Mouse (Mus musculus) liver, embryonic 15.5 days (tissue): ENCODE results near the gene Hcfc2. TPM values are rescaled to one million over a fixed set of nuclear protein-coding genes. Genes with fewer than 3 reads are reported as not detected.

Experiments used
- ATAC-seq: fragments of 200-750 bp; cut with Nextera tagmentation; 2 replicates; pipeline ENCODE4 v1.8.0; 2017; ENCODE audit warnings: moderate number of reproducible peaks, mild to moderate bottlenecking, moderate library complexity; ENCODE audit not compliant: insufficient read depth
- H3K27ac ChIP-seq: fragments of 300-500 bp; sonication (generic); replicated peaks from 2 replicates; pipeline ENCODE4 v1.5.1; 2015; ENCODE audit warnings: mild to moderate bottlenecking, inconsistent platforms
- H3K27me3 ChIP-seq: fragments of 300-500 bp; sonication (generic); 2 replicates; pipeline ENCODE4 v1.6.1; 2015; ENCODE audit warnings: mild to moderate bottlenecking, inconsistent platforms
- H3K36me3 ChIP-seq: fragments of 300-500 bp; sonication (generic); replicated peaks from 2 replicates; pipeline ENCODE4 v1.6.1; 2015; ENCODE audit warnings: moderate library complexity, mild to moderate bottlenecking, inconsistent platforms
- H3K4me1 ChIP-seq: fragments of 300-500 bp; sonication (generic); replicated peaks from 2 replicates; pipeline ENCODE4 v1.6.1; 2015; ENCODE audit warnings: inconsistent platforms
- H3K4me2 ChIP-seq: fragments of 300-500 bp; sonication (generic); 2 replicates; pipeline ENCODE4 v1.6.1; 2015; ENCODE audit warnings: moderate library complexity, mild to moderate bottlenecking, inconsistent platforms
- H3K4me3 ChIP-seq: fragments of 300-500 bp; sonication (generic); replicated peaks from 2 replicates; pipeline ENCODE4 v1.5.1; 2015; ENCODE audit warnings: mild to moderate bottlenecking, inconsistent platforms
- H3K9ac ChIP-seq: fragments of 300-500 bp; sonication (generic); 2 replicates; pipeline ENCODE4 v1.6.1; 2015; ENCODE audit warnings: moderate library complexity, mild to moderate bottlenecking, inconsistent platforms
- H3K9me3 ChIP-seq: fragments of 300-500 bp; sonication (generic); replicated peaks from 2 replicates; pipeline ENCODE4 v1.6.1; 2016; ENCODE audit warnings: inconsistent platforms
- WGBS: fragments of 180-500 bp; shearing (Covaris S2); methylation state at CpG from one replicate; pipeline ENCODE4 v1.1.7; 2015; ENCODE audit warnings: mixed read lengths; ENCODE audit not compliant: insufficient replicate concordance; 5-methylcytosine and 5-hydroxymethylcytosine counted together
- polyA plus RNA-seq: library from polyadenylated mRNA; unstranded; fragments of >200 nt; fragmentation: Nextera tagmentation; extraction: Ambion mirVana; gene quantifications from 2 replicates; pipeline ENCODE4 v1.2.1, GENCODE M21; 2015

Hcfc2 gene
- polyA plus RNA-seq, 1 experiment from 2014 or later, result 12.9 TPM

GRCm38 (mm10) chr10:82758368-82758767, 62.4 kb downstream of the Hcfc2 start:
- no peak overlapping the region for H3K4me2 ChIP-seq
- WGBS, result 72% methylated on average over 6 of the region's 6 CpGs
- peaks cover 80% of the 10 kb centered on the region for H3K36me3 ChIP-seq
- no peak for ATAC-seq
- H3K9ac ChIP-seq, result no peak overlapping the region
- peaks cover 56% of the 10 kb centered on the region for H3K4me1 ChIP-seq
- H3K27me3 ChIP-seq, result no peaks in the 10 kb centered on the region
- H3K27ac ChIP-seq, result peak overlapping the region; percentile 64
- no peak overlapping the region for H3K4me3 ChIP-seq
- H3K9me3 ChIP-seq, result no peaks in the 10 kb centered on the region

- peaks cover 75% of the 10 kb centered on the region for H3K36me3 ChIP-seq
- peak; percentile 8; the same call in 1 of the 2 replicates for ATAC-seq
- WGBS, result 89% methylated on average over 3 of the region's 3 CpGs
- H3K27ac ChIP-seq, result peak overlapping the region; percentile 64
- H3K4me1 ChIP-seq, result peaks cover 56% of the 10 kb centered on the region
- H3K9ac ChIP-seq, result no peak overlapping the region
- H3K4me3 ChIP-seq, result no peak overlapping the region
- no peaks in the 10 kb centered on the region for H3K27me3 ChIP-seq
- H3K9me3 ChIP-seq, result no peaks in the 10 kb centered on the region
- H3K4me2 ChIP-seq, result no peak overlapping the region
Observed at GRCm38 (mm10) chr10:82758878-82759277, 62.9 kb downstream of the Hcfc2 start.

- Histone ChIP-seq H3K9ac (no peak overlapping the region), H3K4me1 (peaks cover 63% of the 10 kb centered on the region), H3K9me3 (no peaks in the 10 kb centered on the region), H3K36me3 (peaks cover 67% of the 10 kb centered on the region), H3K4me3 (no peak overlapping the region), H3K27me3 (no peaks in the 10 kb centered on the region), H3K27ac (peak overlapping the region; percentile 61), H3K4me2 (0 out of 2 replicates have a peak overlapping the region, but pooled peaks have one; percentile 23)
- no peak for ATAC-seq
- WGBS, result 74% methylated on average over 5 of the region's 5 CpGs
Observed at GRCm38 (mm10) chr10:82759706-82760105, 63.7 kb downstream of the Hcfc2 start.

GRCm38 (mm10) chr10:82761037-82761811, 65.3 kb downstream of the Hcfc2 start:
- 80% methylated on average over 9 of the region's 9 CpGs for whole genome bisulfite sequencing
- Histone ChIP-seq H3K4me3 (peak overlapping the region; percentile 22; the same call in 1 of the 2 replicates), H3K4me2 (peak overlapping the region; percentile 49), H3K27me3 (no peaks in the 10 kb centered on the region), H3K4me1 (peaks cover 60% of the 10 kb centered on the region), H3K27ac (peak overlapping the region; percentile 61), H3K9me3 (no peaks in the 10 kb centered on the region), H3K9ac (peak overlapping the region; percentile 5; the same call in 1 of the 2 replicates), H3K36me3 (peaks cover 54% of the 10 kb centered on the region)
- ATAC-seq, result no peak

- no peaks in the 10 kb centered on the region for H3K27me3 ChIP-seq
- H3K36me3 ChIP-seq, result peaks cover 36% of the 10 kb centered on the region
- peaks cover 48% of the 10 kb centered on the region for H3K4me1 ChIP-seq
- peak overlapping the region; percentile 99 for H3K27ac ChIP-seq
- peak overlapping the region; percentile 95 for H3K4me2 ChIP-seq
- peak overlapping the region; percentile 99 for H3K9ac ChIP-seq
- no peaks in the 10 kb centered on the region for H3K9me3 ChIP-seq
- ATAC-seq, result peak; percentile 11
- WGBS, result under 1% methylated on average over 48 of the region's 48 CpGs
- peak overlapping the region; percentile 92 for H3K4me3 ChIP-seq
Observed at GRCm38 (mm10) chr10:82762756-82763681, 67.1 kb downstream of the Hcfc2 start.

GRCm38 (mm10) chr10:82763840-82764631, 68.1 kb downstream of the Hcfc2 start, which contains the start of gene Nfyb:
Nfyb (minus strand) TSS chr10:82764144.
- H3K36me3 ChIP-seq, result peaks cover 26% of the 10 kb centered on the region

GRCm38 (mm10) chr10:82768901-82769300, 72.9 kb downstream of the Hcfc2 start:
- no peak overlapping the region for H3K4me3 ChIP-seq
- H3K36me3 ChIP-seq, result no peaks in the 10 kb centered on the region
- ATAC-seq, result no peak
- H3K27ac ChIP-seq, result no peak overlapping the region
- no peaks in the 10 kb centered on the region for H3K27me3 ChIP-seq
- no peaks in the 10 kb centered on the region for H3K9me3 ChIP-seq
- 53% methylated on average over 9 of the region's 9 CpGs for WGBS
- H3K4me2 ChIP-seq, result no peak overlapping the region
- H3K4me1 ChIP-seq, result peaks cover 11% of the 10 kb centered on the region
- no peak overlapping the region for H3K9ac ChIP-seq

More at GRCm38 (mm10) chr10:82763840-82764631, 68.1 kb downstream of the Hcfc2 start, which contains the start of gene Nfyb:
- Histone ChIP-seq H3K9ac (peak within 1 kb of the TSS; percentile 99), H3K4me2 (peak within 1 kb of the TSS; percentile 95), H3K9me3 (no peaks in the 10 kb centered on the region), H3K4me3 (peak within 1 kb of the TSS; percentile 92), H3K4me1 (peaks cover 40% of the 10 kb centered on the region), H3K27ac (peak within 1 kb of the TSS; percentile 99), H3K27me3 (no peaks in the 10 kb centered on the region)
- WGBS, result under 1% methylated on average over 68 of the region's 68 CpGs
- ATAC-seq, result peak; percentile 93

- Histone ChIP-seq H3K9ac (no peak overlapping the region), H3K9me3 (no peaks in the 10 kb centered on the region), H3K4me1 (no peaks in the 10 kb centered on the region), H3K27me3 (no peaks in the 10 kb centered on the region), H3K36me3 (no peaks in the 10 kb centered on the region), H3K4me3 (no peak overlapping the region), H3K27ac (no peak overlapping the region), H3K4me2 (no peak overlapping the region)
- 56% methylated on average over 2 of the region's 2 CpGs for WGBS
- ATAC-seq, result no peak
Observed at GRCm38 (mm10) chr10:82770713-82771112, 74.8 kb downstream of the Hcfc2 start.

- no peaks in the 10 kb centered on the region for H3K36me3 ChIP-seq
- no peak overlapping the region for H3K4me2 ChIP-seq
- no peak overlapping the region for H3K9ac ChIP-seq
- H3K4me1 ChIP-seq, result peaks cover 7% of the 10 kb centered on the region
- 62% methylated on average over 9 of the region's 9 CpGs for WGBS
- no peak for ATAC-seq
- H3K27me3 ChIP-seq, result no peaks in the 10 kb centered on the region
- H3K4me3 ChIP-seq, result no peak overlapping the region
- H3K9me3 ChIP-seq, result no peaks in the 10 kb centered on the region
- no peak overlapping the region for H3K27ac ChIP-seq
Observed at GRCm38 (mm10) chr10:82771595-82772170, 75.7 kb downstream of the Hcfc2 start.

GRCm38 (mm10) chr10:82774841-82775240, 78.9 kb downstream of the Hcfc2 start:
- no peaks in the 10 kb centered on the region for H3K9me3 ChIP-seq
- peaks cover 37% of the 10 kb centered on the region for H3K4me1 ChIP-seq
- no peak overlapping the region for H3K4me3 ChIP-seq
- H3K9ac ChIP-seq, result no peak overlapping the region
- ATAC-seq, result no peak
- H3K36me3 ChIP-seq, result no peaks in the 10 kb centered on the region
- no peaks in the 10 kb centered on the region for H3K27me3 ChIP-seq
- 76% methylated on average over 5 of the region's 5 CpGs for WGBS
- no peak overlapping the region for H3K4me2 ChIP-seq
- no peak overlapping the region for H3K27ac ChIP-seq
